Mouse (Mus musculus): ENCODE results near the gene Abca1. TPM values are rescaled to one million over a fixed set of nuclear protein-coding genes. Genes with fewer than 3 reads are reported as not detected.

Gene Abca1
- polyA plus RNA-seq, 1 experiment from 2014 or later: 11.5 TPM

DNA sequence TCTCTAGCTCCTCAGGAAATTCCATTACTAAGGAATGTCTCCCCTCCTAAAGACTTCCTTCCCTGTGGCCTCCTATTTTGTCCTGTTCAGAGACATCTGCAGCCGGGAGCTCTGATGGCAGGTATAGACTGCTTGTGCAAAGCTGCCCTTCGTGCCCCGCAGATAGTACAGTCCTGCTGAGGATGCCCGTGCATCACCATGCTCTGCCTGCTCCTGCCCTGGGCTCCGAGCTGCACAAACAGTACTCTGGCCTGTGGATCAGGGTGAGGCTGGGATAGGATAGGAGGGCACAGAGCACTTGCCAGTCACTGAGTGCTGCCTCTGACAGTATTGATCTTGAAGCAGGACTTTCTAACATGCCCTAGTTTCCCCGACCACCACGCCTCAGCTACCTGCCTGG lies 18.8 kb upstream of the Abca1 start:
- Histone ChIP-seq H3K27me3 (no peaks in the 10 kb centered on the region), H3K4me3 (replicated peaks) (no peak overlapping the region), H3K4me1 (replicated peaks) (no peaks in the 10 kb centered on the region), H3K9me3 (replicated peaks) (no peaks in the 10 kb centered on the region), H3K4me2 (no peak overlapping the region), H3K27ac (replicated peaks) (no peak overlapping the region), H3K9ac (no peak overlapping the region), H3K36me3 (replicated peaks) (no peaks in the 10 kb centered on the region)
- WGBS (ENCODE audit: insufficient replicate concordance): 67% methylated on average over 7 of the region's 7 CpGs
- no peak for ATAC-seq (ENCODE audit: insufficient read depth)

DNA sequence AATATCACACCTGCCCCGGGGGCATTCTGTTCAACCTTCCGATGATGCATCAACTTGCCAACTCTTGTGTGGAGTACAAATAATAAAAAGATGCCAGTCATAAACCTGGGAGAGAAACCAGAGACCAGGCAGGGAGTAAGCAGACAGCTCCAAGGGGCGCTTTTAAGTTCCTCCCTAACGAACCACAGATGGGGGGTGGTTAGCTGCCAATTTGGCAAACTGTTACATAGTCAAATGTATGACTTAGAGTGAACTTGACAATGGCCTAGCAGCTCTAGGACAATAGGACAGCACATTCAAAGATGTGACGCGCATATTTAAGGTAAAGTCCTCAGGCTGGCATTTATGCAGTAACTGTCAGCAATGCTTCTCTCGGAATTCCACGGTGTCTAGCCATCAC lies 18.0 kb upstream of the Abca1 start:
- H3K27ac ChIP-seq (replicated peaks): no peak overlapping the region
- no peak for ATAC-seq (ENCODE audit: insufficient read depth)
- WGBS (ENCODE audit: insufficient replicate concordance): 77% methylated on average over 8 of the region's 8 CpGs
- no peaks in the 10 kb centered on the region for H3K36me3 ChIP-seq (replicated peaks)
- H3K4me2 ChIP-seq: no peak overlapping the region
- no peak overlapping the region for H3K9ac ChIP-seq
- no peaks in the 10 kb centered on the region for H3K27me3 ChIP-seq
- no peaks in the 10 kb centered on the region for H3K4me1 ChIP-seq (replicated peaks)
- H3K9me3 ChIP-seq (replicated peaks): no peaks in the 10 kb centered on the region
- no peak overlapping the region for H3K4me3 ChIP-seq (replicated peaks)

DNA sequence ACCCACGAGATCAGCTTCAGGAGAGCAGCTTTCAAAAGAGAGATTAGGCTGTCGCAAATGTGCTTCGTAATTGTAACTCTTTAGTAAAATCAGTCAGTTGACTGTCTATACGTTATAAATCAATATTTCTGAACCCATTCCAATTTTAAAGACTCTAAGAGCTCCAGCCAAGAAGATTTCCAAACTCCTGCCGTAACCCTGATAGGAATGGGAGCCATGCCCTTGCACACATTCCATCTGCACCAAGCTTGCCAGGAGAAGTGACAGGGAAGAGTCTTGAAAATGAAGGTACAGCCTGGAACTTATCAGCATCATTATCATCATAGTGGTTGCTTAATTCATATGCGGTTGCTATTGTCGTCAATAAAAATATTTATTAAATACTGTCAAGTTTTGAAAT lies 15.2 kb upstream of the Abca1 start:
- Histone ChIP-seq H3K4me3 (replicated peaks) (no peak overlapping the region), H3K4me2 (no peak overlapping the region), H3K27ac (replicated peaks) (no peak overlapping the region), H3K9ac (no peak overlapping the region), H3K9me3 (replicated peaks) (no peaks in the 10 kb centered on the region), H3K4me1 (replicated peaks) (no peaks in the 10 kb centered on the region), H3K27me3 (no peaks in the 10 kb centered on the region), H3K36me3 (replicated peaks) (no peaks in the 10 kb centered on the region)
- WGBS (ENCODE audit: insufficient replicate concordance): 71% methylated on average over 7 of the region's 7 CpGs
- ATAC-seq (ENCODE audit: insufficient read depth): no peak

DNA sequence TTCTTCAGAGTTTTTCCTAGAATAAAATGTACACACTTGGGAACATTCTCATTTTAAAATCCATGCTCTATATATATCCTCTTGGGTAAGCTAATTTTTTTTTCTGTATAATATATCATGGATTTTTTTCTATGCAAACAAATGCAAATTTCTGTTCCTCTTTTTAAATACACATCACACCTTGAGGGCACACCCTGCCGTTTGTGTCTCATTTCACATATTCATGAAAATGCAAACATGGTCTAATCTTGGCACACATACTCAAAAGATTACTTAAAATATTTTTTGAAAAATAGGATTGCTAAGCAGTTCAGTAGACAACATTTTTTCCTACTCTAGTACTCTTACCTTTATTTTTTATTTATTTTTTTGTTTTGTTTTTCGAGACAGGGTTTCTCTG lies 10.7 kb upstream of the Abca1 start:
- no peak overlapping the region for H3K27ac ChIP-seq (replicated peaks)

DNA sequence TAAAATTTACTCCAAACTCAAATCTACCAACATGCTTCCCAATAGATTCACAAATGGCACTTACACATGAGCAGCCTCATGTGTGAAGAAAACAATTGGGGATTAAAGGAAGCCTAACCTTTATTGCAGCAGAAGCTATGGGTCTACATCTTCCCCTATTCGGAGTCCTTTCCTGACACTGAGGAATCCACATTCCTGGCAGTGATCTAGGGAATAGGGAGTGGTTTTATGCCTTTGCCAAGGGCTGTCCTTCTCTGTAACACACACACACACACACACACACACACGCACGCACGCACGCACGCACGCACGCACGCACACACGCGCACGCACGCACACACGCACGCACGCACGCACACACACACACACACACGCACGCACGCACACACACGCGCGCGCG lies 5.5 kb upstream of the Abca1 start:
- 88% methylated on average over 13 of the region's 25 CpGs for WGBS (ENCODE audit: insufficient replicate concordance)
- H3K4me1 ChIP-seq (replicated peaks): peaks cover under 1% of the 10 kb centered on the region
- H3K36me3 ChIP-seq (replicated peaks): no peaks in the 10 kb centered on the region
- no peak overlapping the region for H3K27ac ChIP-seq (replicated peaks)
- H3K9ac ChIP-seq: no peak overlapping the region
- ATAC-seq (ENCODE audit: insufficient read depth): no peak
- H3K4me2 ChIP-seq: no peak overlapping the region
- H3K27me3 ChIP-seq: peaks cover 6% of the 10 kb centered on the region; the same call in 1 of the 2 replicates
- no peaks in the 10 kb centered on the region for H3K9me3 ChIP-seq (replicated peaks)
- H3K4me3 ChIP-seq (replicated peaks): no peak overlapping the region

More for the DNA sequence above, 10.7 kb upstream of the Abca1 start:
- WGBS (ENCODE audit: insufficient replicate concordance): 39% methylated on average over 2 of the region's 2 CpGs
- Histone ChIP-seq H3K36me3 (replicated peaks) (no peaks in the 10 kb centered on the region), H3K4me1 (replicated peaks) (no peaks in the 10 kb centered on the region), H3K27me3 (no peaks in the 10 kb centered on the region), H3K9ac (no peak overlapping the region), H3K9me3 (replicated peaks) (no peaks in the 10 kb centered on the region), H3K4me2 (no peak overlapping the region), H3K4me3 (replicated peaks) (no peak overlapping the region)
- no peak for ATAC-seq (ENCODE audit: insufficient read depth)

DNA sequence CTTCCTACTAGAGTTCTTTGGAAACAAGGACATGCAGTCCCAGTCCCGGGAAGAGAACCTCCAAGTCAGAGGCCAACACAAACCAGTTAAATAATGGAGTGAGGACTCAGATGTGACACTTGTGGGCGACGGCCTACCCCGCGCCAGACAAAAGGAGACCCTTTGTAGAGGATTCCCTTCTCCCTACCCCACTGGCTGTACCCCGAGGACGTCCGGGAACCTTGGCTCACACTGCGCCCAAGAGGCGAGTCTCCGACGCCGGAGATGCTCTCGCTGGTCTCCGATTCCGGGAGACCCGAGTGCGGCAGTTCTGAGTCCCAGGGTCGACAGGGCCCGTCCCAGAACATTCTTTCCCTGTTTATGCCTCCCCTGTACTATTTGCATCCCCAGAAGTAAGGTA lies 519 bp downstream of the Abca1 start:
- H3K4me1 ChIP-seq (replicated peaks): peaks cover 26% of the 10 kb centered on the region
- ATAC-seq (ENCODE audit: insufficient read depth): peak; percentile 26; the same call in 1 of the 2 replicates
- no peaks in the 10 kb centered on the region for H3K9me3 ChIP-seq (replicated peaks)
- peak overlapping the region; percentile 32 for H3K9ac ChIP-seq
- H3K27me3 ChIP-seq: peaks cover 24% of the 10 kb centered on the region
- peak overlapping the region; percentile 61 for H3K4me3 ChIP-seq (replicated peaks)
- no peaks in the 10 kb centered on the region for H3K36me3 ChIP-seq (replicated peaks)
- peak overlapping the region; percentile 45; the same call in 1 of the 2 replicates for H3K27ac ChIP-seq (replicated peaks)
- peak overlapping the region; percentile 76 for H3K4me2 ChIP-seq
- 2% methylated on average over 20 of the region's 20 CpGs for WGBS (ENCODE audit: insufficient replicate concordance)

DNA sequence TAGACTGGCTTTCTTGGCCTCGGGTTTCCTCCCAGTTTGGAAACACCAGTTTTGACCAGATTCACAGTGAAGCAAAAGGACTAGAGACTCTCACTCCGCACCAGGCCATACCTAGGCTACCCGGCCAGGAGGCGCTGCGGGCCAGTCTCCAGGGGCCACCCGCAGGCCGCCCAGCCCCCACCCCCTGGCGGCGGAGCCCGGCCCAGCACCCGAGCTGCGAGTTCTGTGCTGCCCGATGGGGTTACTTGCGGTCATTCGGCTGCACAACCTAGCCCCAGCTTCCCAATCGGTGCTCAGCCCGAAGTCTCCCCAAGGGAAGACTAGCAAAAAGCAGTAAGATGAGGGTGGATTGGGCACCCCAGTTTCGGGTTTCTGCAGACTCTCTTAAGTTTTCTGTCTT lies 1.1 kb downstream of the Abca1 start:
- H3K4me2 ChIP-seq: peak overlapping the region; percentile 76
- no peak overlapping the region for H3K27ac ChIP-seq (replicated peaks)
- H3K36me3 ChIP-seq (replicated peaks): no peaks in the 10 kb centered on the region
- 2% methylated on average over 18 of the region's 18 CpGs for WGBS (ENCODE audit: insufficient replicate concordance)
- peaks cover 24% of the 10 kb centered on the region for H3K27me3 ChIP-seq
- ATAC-seq (ENCODE audit: insufficient read depth): peak; percentile 71
- H3K9me3 ChIP-seq (replicated peaks): no peaks in the 10 kb centered on the region
- H3K9ac ChIP-seq: no peak overlapping the region
- H3K4me3 ChIP-seq (replicated peaks): peak overlapping the region; percentile 61
- H3K4me1 ChIP-seq (replicated peaks): peaks cover 26% of the 10 kb centered on the region

DNA sequence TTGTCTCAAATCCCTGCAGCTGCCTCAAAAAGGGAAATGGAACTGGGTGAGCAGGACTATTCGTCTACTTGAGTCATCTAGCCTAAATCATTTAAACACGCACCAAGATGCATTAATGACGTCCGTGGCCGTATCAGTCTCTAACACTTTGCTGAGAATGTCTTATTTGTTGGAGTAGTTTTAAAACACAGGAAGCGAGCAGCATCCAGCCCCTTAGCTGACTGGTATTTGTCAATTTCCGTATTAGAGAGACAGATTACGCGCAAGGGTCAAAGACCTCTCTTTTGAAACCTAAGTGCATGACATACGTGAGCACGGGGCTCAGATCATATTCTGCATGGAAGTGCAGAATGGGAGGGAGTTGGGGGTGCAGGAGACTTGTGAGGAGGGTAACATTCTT lies 4.2 kb downstream of the Abca1 start:
- WGBS (ENCODE audit: insufficient replicate concordance): 68% methylated on average over 11 of the region's 11 CpGs
- ATAC-seq (ENCODE audit: insufficient read depth): no peak

DNA sequence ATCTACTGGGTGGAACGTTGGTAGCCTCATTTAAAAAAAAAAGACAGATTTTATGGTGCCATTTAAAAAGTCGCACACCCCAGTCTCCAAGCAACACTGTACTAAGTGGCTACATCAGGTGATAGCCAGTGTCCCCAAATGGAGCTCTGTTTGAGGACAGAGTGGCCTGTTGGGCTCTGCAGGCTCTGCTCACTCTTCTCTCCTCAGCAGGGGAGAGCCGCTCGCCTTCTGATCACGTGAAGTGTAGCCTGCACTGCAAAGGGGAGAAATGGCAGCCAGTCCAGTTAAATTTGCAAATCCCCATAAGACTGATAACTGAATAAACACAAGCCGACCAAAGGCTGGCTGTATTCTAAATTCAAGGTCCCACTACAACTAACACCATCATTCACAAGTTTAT lies 6.0 kb downstream of the Abca1 start:
- Histone ChIP-seq H3K4me3 (replicated peaks) (no peak overlapping the region), H3K27me3 (peaks cover 3% of the 10 kb centered on the region), H3K4me1 (replicated peaks) (peaks cover 34% of the 10 kb centered on the region), H3K4me2 (no peak overlapping the region), H3K9me3 (replicated peaks) (no peaks in the 10 kb centered on the region), H3K9ac (no peak overlapping the region), H3K36me3 (replicated peaks) (no peaks in the 10 kb centered on the region), H3K27ac (replicated peaks) (no peak overlapping the region)
- 0 out of 2 replicates have a peak, but pooled peaks have one; percentile 17 for ATAC-seq (ENCODE audit: insufficient read depth)
- WGBS (ENCODE audit: insufficient replicate concordance): 71% methylated on average over 6 of the region's 6 CpGs

More for the DNA sequence above, 4.2 kb downstream of the Abca1 start:
- Histone ChIP-seq H3K9ac (no peak overlapping the region), H3K27ac (replicated peaks) (no peak overlapping the region), H3K4me3 (replicated peaks) (no peak overlapping the region), H3K36me3 (replicated peaks) (no peaks in the 10 kb centered on the region), H3K4me2 (no peak overlapping the region), H3K27me3 (peaks cover 20% of the 10 kb centered on the region), H3K9me3 (replicated peaks) (no peaks in the 10 kb centered on the region), H3K4me1 (replicated peaks) (peaks cover 37% of the 10 kb centered on the region)

DNA sequence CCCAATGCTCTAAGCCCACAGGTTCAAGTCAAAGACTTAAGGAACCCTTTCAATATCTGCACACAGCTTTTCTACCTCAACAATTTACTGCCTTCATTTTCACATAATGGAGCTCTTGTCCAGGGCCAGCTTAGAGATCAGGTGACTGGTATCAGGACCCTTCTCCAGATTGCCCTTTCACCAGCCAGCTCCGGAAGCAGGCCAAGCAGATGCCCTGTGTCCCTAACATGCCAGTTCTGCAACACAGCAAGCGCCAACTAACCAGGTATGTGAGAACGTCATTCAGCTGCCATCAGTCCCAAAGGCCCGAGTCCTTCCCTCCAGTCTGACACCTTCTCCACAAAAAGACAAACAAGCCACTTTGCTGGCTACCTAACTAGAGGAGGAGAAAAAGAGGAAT lies 6.6 kb downstream of the Abca1 start:
- H3K9ac ChIP-seq: no peak overlapping the region
- H3K4me2 ChIP-seq: no peak overlapping the region
- no peak overlapping the region for H3K4me3 ChIP-seq (replicated peaks)
- WGBS (ENCODE audit: insufficient replicate concordance): 64% methylated on average over 4 of the region's 4 CpGs
- ATAC-seq (ENCODE audit: insufficient read depth): no peak
- peaks cover 30% of the 10 kb centered on the region for H3K4me1 ChIP-seq (replicated peaks)
- H3K9me3 ChIP-seq (replicated peaks): no peaks in the 10 kb centered on the region
- H3K36me3 ChIP-seq (replicated peaks): no peaks in the 10 kb centered on the region
- H3K27ac ChIP-seq (replicated peaks): no peak overlapping the region
- no peaks in the 10 kb centered on the region for H3K27me3 ChIP-seq

DNA sequence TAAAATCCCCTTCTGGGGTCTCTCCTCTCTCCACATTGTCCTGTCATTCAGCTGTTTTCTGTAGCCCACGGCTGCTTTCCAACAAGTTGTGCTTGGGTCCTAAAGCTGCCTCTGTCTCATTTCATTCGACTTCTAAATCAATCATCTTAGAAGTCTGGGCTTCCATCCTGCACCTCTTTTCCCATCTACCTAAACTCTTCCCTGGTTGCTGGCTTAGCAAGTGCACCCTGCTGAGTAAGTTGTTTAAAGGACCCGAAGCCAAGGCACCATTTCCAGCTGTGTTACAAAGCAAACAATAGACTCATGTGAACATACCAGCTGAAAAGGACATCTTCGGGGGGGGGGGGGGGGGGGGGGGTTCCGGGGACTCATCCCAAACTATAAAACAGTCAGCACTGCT lies 7.0 kb downstream of the Abca1 start:
- WGBS (ENCODE audit: insufficient replicate concordance): 47% methylated on average over 5 of the region's 5 CpGs
- Histone ChIP-seq H3K27me3 (no peaks in the 10 kb centered on the region), H3K27ac (replicated peaks) (no peak overlapping the region), H3K4me1 (replicated peaks) (peaks cover 30% of the 10 kb centered on the region), H3K4me3 (replicated peaks) (no peak overlapping the region), H3K9me3 (replicated peaks) (no peaks in the 10 kb centered on the region), H3K9ac (no peak overlapping the region), H3K4me2 (no peak overlapping the region), H3K36me3 (replicated peaks) (no peaks in the 10 kb centered on the region)
- ATAC-seq (ENCODE audit: insufficient read depth): no peak

DNA sequence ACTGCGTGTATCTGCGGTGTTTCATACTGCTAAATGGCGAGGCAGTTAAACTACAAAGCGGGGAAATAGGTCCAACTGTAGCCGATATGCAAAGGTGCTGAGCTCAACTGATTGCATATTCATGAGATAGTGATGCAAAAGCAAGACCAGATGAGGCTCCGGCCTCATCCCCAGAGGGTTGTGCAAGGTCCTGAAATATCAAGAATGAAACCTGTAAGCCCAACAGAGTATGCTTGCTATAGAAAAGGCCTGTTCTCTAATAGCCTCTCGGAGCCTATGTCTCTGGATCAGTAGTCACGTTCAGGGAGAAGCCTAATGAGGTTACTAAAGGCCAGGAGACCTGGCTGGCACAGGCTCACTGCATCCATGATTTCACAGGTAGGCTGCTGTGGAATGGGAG lies 9.2 kb downstream of the Abca1 start:
- no peak overlapping the region for H3K27ac ChIP-seq (replicated peaks)
- no peak overlapping the region for H3K4me3 ChIP-seq (replicated peaks)
- no peaks in the 10 kb centered on the region for H3K36me3 ChIP-seq (replicated peaks)
- ATAC-seq (ENCODE audit: insufficient read depth): no peak
- H3K9ac ChIP-seq: no peak overlapping the region
- H3K27me3 ChIP-seq: no peaks in the 10 kb centered on the region
- H3K4me1 ChIP-seq (replicated peaks): peaks cover 47% of the 10 kb centered on the region
- no peak overlapping the region for H3K4me2 ChIP-seq
- no peaks in the 10 kb centered on the region for H3K9me3 ChIP-seq (replicated peaks)
- WGBS (ENCODE audit: insufficient replicate concordance): 64% methylated on average over 8 of the region's 8 CpGs

Data from liver, embryonic 15.5 days (tissue).